Mouse (Mus musculus): ENCODE results near the gene Dgat2. TPM values are rescaled to one million over a fixed set of nuclear protein-coding genes. Genes with fewer than 3 reads are reported as not detected.

The Dgat2 gene
- total RNA-seq, 4 experiments from 2014 or later, result 33.2 to 62.2 (median 41.4) TPM

- no peak for DNase-seq (ENCODE audit: low spot score in 2 of 2)
Observed at GRCm38 (mm10) chr7:99140511-99140910, 42.0 kb downstream of the Dgat2 start.

GRCm38 (mm10) chr7:99139841-99140491, 42.6 kb downstream of the Dgat2 start:
- DNase-seq (ENCODE audit: low spot score in 2 of 2), result no peak

GRCm38 (mm10) chr7:99137541-99137940, 45.0 kb downstream of the Dgat2 start:
- no peak for DNase-seq (ENCODE audit: low spot score in 2 of 2)

- DNase-seq (ENCODE audit: low spot score in 2 of 2), result no peak
Observed at GRCm38 (mm10) chr7:99136789-99137188, 45.7 kb downstream of the Dgat2 start.

GRCm38 (mm10) chr7:99133811-99134402, 48.6 kb downstream of the Dgat2 start:
- DNase-seq (ENCODE audit: low spot score in 2 of 2), result no peak

- DNase-seq (ENCODE audit: low spot score in 2 of 2), result no peak
Observed at GRCm38 (mm10) chr7:99132597-99132996, 49.9 kb downstream of the Dgat2 start.

GRCm38 (mm10) chr7:99131819-99132353, 50.6 kb downstream of the Dgat2 start:
- no peak for DNase-seq (ENCODE audit: low spot score in 2 of 2)

- no peak for DNase-seq (ENCODE audit: low spot score in 2 of 2)
Observed at GRCm38 (mm10) chr7:99128965-99129364, 53.6 kb downstream of the Dgat2 start.

GRCm38 (mm10) chr7:99128020-99128950, 54.2 kb downstream of the Dgat2 start:
- DNase-seq (ENCODE audit: low spot score in 2 of 2), result no peak

- no peak for DNase-seq (ENCODE audit: low spot score in 2 of 2)
Observed at GRCm38 (mm10) chr7:99126057-99126456, 56.5 kb downstream of the Dgat2 start.

- no peak for DNase-seq (ENCODE audit: low spot score in 2 of 2)
Observed at GRCm38 (mm10) chr7:99122651-99123050, 59.9 kb downstream of the Dgat2 start.

- DNase-seq (ENCODE audit: low spot score in 2 of 2), result no peak
Observed at GRCm38 (mm10) chr7:99120865-99121521, 61.5 kb downstream of the Dgat2 start.

- no peak for DNase-seq (ENCODE audit: low spot score in 2 of 2)
Observed at GRCm38 (mm10) chr7:99120082-99120481, 62.4 kb downstream of the Dgat2 start.

GRCm38 (mm10) chr7:99116781-99117180, 65.7 kb downstream of the Dgat2 start:
- DNase-seq (ENCODE audit: low spot score in 2 of 2), result no peak

GRCm38 (mm10) chr7:99114006-99114726, 68.4 kb downstream of the Dgat2 start:
- no peak for DNase-seq (ENCODE audit: low spot score in 2 of 2)

GRCm38 (mm10) chr7:99107566-99107965, 75.0 kb downstream of the Dgat2 start:
- DNase-seq (ENCODE audit: low spot score in 2 of 2), result no peak

GRCm38 (mm10) chr7:99106714-99107270, 75.7 kb downstream of the Dgat2 start:
- DNase-seq (ENCODE audit: low spot score in 2 of 2), result no peak

Measured in gastrocnemius, adult 8-10 months (tissue).